Mouse (Mus musculus) megakaryocyte progenitor cell, adult 5-6 weeks (primary cell): ENCODE results near the gene Ranbp17. TPM values are rescaled to one million over a fixed set of nuclear protein-coding genes. Genes with fewer than 3 reads are reported as not detected.

Experiments
- ATAC-seq: replicated peaks from 2 replicates; pipeline ENCODE4 v1.8.0; 2016; ENCODE audit warnings: mild to moderate bottlenecking, moderate TSS enrichment, inconsistent platforms; ENCODE audit not compliant: poor library complexity
- total RNA-seq, 2 experiments: library from RNA; stranded (forward) in 1 of 2; stranded (reverse) in 1 of 2; fragments of 157-497, 149-512 nt in 1 of 2; fragments of 200-1000 nt in 1 of 2; gene quantifications; 2 replicates each; pipeline versions ENCODE4 v1.2.3 to v1.2.4; 2015 to 2017

Gene Ranbp17
- total RNA-seq, 2 experiments from 2014 or later, result 2.6 to 5.2 TPM

- peak; percentile 54 for ATAC-seq
Measured at GRCm38 (mm10) chr11:33427789-33428188, 85.8 kb downstream of the Ranbp17 start.

GRCm38 (mm10) chr11:33422226-33422625, 91.3 kb downstream of the Ranbp17 start:
- ATAC-seq, result no peak

- no peak for ATAC-seq
Measured at GRCm38 (mm10) chr11:33404651-33405050, 108.9 kb downstream of the Ranbp17 start.

GRCm38 (mm10) chr11:33399346-33399745, 114.2 kb downstream of the Ranbp17 start:
- ATAC-seq, result no peak

GRCm38 (mm10) chr11:33398701-33399100, 114.8 kb downstream of the Ranbp17 start:
- no peak for ATAC-seq

GRCm38 (mm10) chr11:33396275-33396674, 117.3 kb downstream of the Ranbp17 start:
- no peak for ATAC-seq

GRCm38 (mm10) chr11:33394093-33394492, 119.5 kb downstream of the Ranbp17 start:
- ATAC-seq, result no peak

- ATAC-seq, result no peak
Measured at GRCm38 (mm10) chr11:33388685-33389084, 124.9 kb downstream of the Ranbp17 start.

GRCm38 (mm10) chr11:33361867-33362266, 151.7 kb downstream of the Ranbp17 start:
- no peak for ATAC-seq

GRCm38 (mm10) chr11:33349269-33349668, 164.3 kb downstream of the Ranbp17 start:
- no peak for ATAC-seq

GRCm38 (mm10) chr11:33342061-33342460, 171.5 kb downstream of the Ranbp17 start:
- no peak for ATAC-seq

- peak; percentile 97 for ATAC-seq
Measured at GRCm38 (mm10) chr11:33336552-33337121, 176.9 kb downstream of the Ranbp17 start.

- no peak for ATAC-seq
Measured at GRCm38 (mm10) chr11:33335616-33336015, 177.9 kb downstream of the Ranbp17 start.

- no peak for ATAC-seq
Measured at GRCm38 (mm10) chr11:33332137-33332536, 181.4 kb downstream of the Ranbp17 start.

- no peak for ATAC-seq
Measured at GRCm38 (mm10) chr11:33319006-33319611, 194.4 kb downstream of the Ranbp17 start.

- no peak for ATAC-seq
Measured at GRCm38 (mm10) chr11:33309566-33309965, 204.0 kb downstream of the Ranbp17 start.

- ATAC-seq, result no peak
Measured at GRCm38 (mm10) chr11:33300859-33301258, 212.7 kb downstream of the Ranbp17 start.

GRCm38 (mm10) chr11:33299371-33299770, 214.2 kb downstream of the Ranbp17 start:
- no peak for ATAC-seq

GRCm38 (mm10) chr11:33297121-33297520, 216.4 kb downstream of the Ranbp17 start:
- no peak for ATAC-seq

- ATAC-seq, result no peak
Measured at GRCm38 (mm10) chr11:33295422-33295821, 218.1 kb downstream of the Ranbp17 start.

- 0 out of 2 replicates have a peak, but pooled peaks have one; percentile 26 for ATAC-seq
Measured at GRCm38 (mm10) chr11:33294063-33294462, 219.5 kb downstream of the Ranbp17 start.

GRCm38 (mm10) chr11:33278571-33278970, 235.0 kb downstream of the Ranbp17 start:
- no peak for ATAC-seq

- no peak for ATAC-seq
Measured at GRCm38 (mm10) chr11:33276637-33277036, 236.9 kb downstream of the Ranbp17 start, which contains the start of gene Gm12117. TSS of gene Gm12117 (minus strand) at chr11:33276737.
